15 mouse cellular contexts compared by ENCODE assay signal in genomic region chr6:14915066-14915465, GRCm38 (mm10).
"Had no signal": no experiment of that assay in that cellular context is flagged by ENCODE, and none has a peak within 500 bp of the region (broad histone marks: within the 10 kb centered on the region; RNA-seq: fewer than 3 reads in every experiment).

No protein-coding gene starts in this region.

- H3K9me3 ChIP-seq: neural tube, embryonic 15.5 days; stomach, embryonic 15.5 days had no signal

- H3K9ac ChIP-seq: neural tube, embryonic 15.5 days; stomach, embryonic 15.5 days had no signal

- H3K36me3 ChIP-seq: neural tube, embryonic 15.5 days; stomach, embryonic 15.5 days had no signal

- H3K4me3 ChIP-seq: neural tube, embryonic 15.5 days; stomach, embryonic 15.5 days had no signal

- H3K4me2 ChIP-seq: neural tube, embryonic 15.5 days; stomach, embryonic 15.5 days had no signal

- DNase-seq: retina, postnatal 1 day; right cerebral cortex, adult 18-20 months; right cerebral cortex, postnatal 14 days; right cerebral cortex, postnatal 25 days; right cerebral cortex, postnatal 4 days; spleen, adult 18-20 months; thymus, adult 18-20 months; thymus, adult 2 months; thymus, postnatal 14 days; thymus, postnatal 25 days; thymus, postnatal 36 days; thymus, postnatal 4 days had no signal

- H3K4me1 ChIP-seq: neural tube, embryonic 15.5 days; stomach, embryonic 15.5 days had no signal

- H3K27me3 ChIP-seq: neural tube, embryonic 15.5 days; stomach, embryonic 15.5 days had no signal

- H3K27ac ChIP-seq: neural tube, embryonic 15.5 days; stomach, embryonic 15.5 days; stomach, postnatal 0 days had no signal
